In genomic region chr11:105329962-105330361, GRCm38 (mm10) we compare ENCODE assay signal across 32 mouse cellular contexts. TPM values are rescaled to one million over a fixed set of nuclear protein-coding genes. Genes with fewer than 3 reads are reported as not detected.
DNase-seq lines count a peak whose midpoint lies in the region; ATAC-seq and TF ChIP-seq lines count a peak whose summit lies in the region.
"Had no signal": no experiment of that assay in that cellular context is flagged by ENCODE, and none has a peak within 500 bp of the region (broad histone marks: within the 10 kb centered on the region; RNA-seq: fewer than 3 reads in every experiment).

No protein-coding gene starts in this region.

- DNase-seq in frontal cortex, postnatal 14 days (ENCODE audit: low spot score in 2 of 2), result no peak
- DNase-seq in urinary bladder, postnatal 14 days (ENCODE audit: low spot score), result peak; percentile 37
- no peak for DNase-seq in urinary bladder, postnatal 25 days (ENCODE audit: low spot score)
- DNase-seq in limb, embryonic 10.5 days (ENCODE audit: low spot score), result peak; percentile 28
- DNase-seq in stomach, postnatal 0 days (ENCODE audit: low spot score), result no peak
- DNase-seq in layer of hippocampus, postnatal 14 days (ENCODE audit: low spot score in 2 of 2), result no peak
- no peak for DNase-seq in layer of hippocampus, postnatal 10 days (ENCODE audit: low spot score in 2 of 2)
- DNase-seq: adrenal gland, postnatal 10 days; adrenal gland, postnatal 36 days; B cell, adult 2 months; cerebellum, adult 11 months; cerebellum, adult 2 months; cerebellum, adult 9-11 months; cerebellum, postnatal 25 days; gastrocnemius, adult 2 months; gastrocnemius, postnatal 14 days; heart, adult 18-20 months; heart, postnatal 14 days; heart, postnatal 4 days had no signal

- H3K27me3 ChIP-seq in limb, embryonic 10.5 days (ENCODE audit: low read depth, poor library complexity, severe bottlenecking), result no peaks in the 10 kb centered on the region
- H3K27me3 ChIP-seq in stomach, postnatal 0 days (ENCODE audit: control insufficient read depth, insufficient read depth, low read length), result no peaks in the 10 kb centered on the region
- H3K27me3 ChIP-seq: CH12.LX; forebrain, embryonic 12.5 days; forebrain, embryonic 15.5 days; heart, embryonic 13.5 days; Patski had no signal

- H3K4me3 ChIP-seq in limb, embryonic 10.5 days, result no peak overlapping the region
- no peak overlapping the region for H3K4me3 ChIP-seq in stomach, postnatal 0 days (ENCODE audit: low read depth, low read length)
- H3K4me3 ChIP-seq: erythroblast, embryonic 14.5 days; forebrain, embryonic 12.5 days; forebrain, embryonic 15.5 days; gastrocnemius, adult 2 months; heart, embryonic 10.5 days; heart, embryonic 13.5 days had no signal

- no peak overlapping the region for H3K9ac ChIP-seq in stomach, postnatal 0 days (ENCODE audit: low read length)
- H3K9ac ChIP-seq: forebrain, embryonic 12.5 days; forebrain, embryonic 15.5 days; heart, embryonic 13.5 days; hindbrain, embryonic 14.5 days had no signal

- no peak overlapping the region for H3K27ac ChIP-seq in limb, embryonic 10.5 days
- H3K27ac ChIP-seq in stomach, postnatal 0 days (replicated peaks), result peak overlapping the region; percentile 24; the same call in 1 of the 2 replicates
- H3K27ac ChIP-seq: forebrain, embryonic 12.5 days; forebrain, embryonic 15.5 days; gastrocnemius, adult 2 months; heart, embryonic 10.5 days; heart, embryonic 13.5 days; hindbrain, embryonic 14.5 days; hindbrain, postnatal 0 days had no signal

- no peak for TF ChIP-seq CTCF in stomach, postnatal 0 days (IDR thresholded peaks at IDR 0.05; ENCODE audit: low read depth)

- 0 out of 2 replicates have a peak, but pooled peaks have one; percentile 13 for ATAC-seq in frontal cortex, adult (ENCODE audit: low TSS enrichment)
- ATAC-seq in stomach, postnatal 0 days (ENCODE audit: low FRiP score, low TSS enrichment), result no peak
- ATAC-seq: forebrain, embryonic 15.5 days; hindbrain, postnatal 0 days; inflammation-experienced regulatory T-cells, adult 6 months; Patski had no signal

- 71% methylated on average over 9 of the region's 9 CpGs for WGBS in limb, embryonic 10.5 days
- 49% methylated on average over 9 of the region's 9 CpGs for WGBS in stomach, postnatal 0 days

- no peak for TF ChIP-seq EP300 in stomach, postnatal 0 days (optimal IDR thresholded peaks at IDR 0.05)

- H3K4me1 ChIP-seq in limb, embryonic 10.5 days, result peaks cover 17% of the 10 kb centered on the region; the same call in 1 of the 2 replicates
- H3K4me1 ChIP-seq in stomach, postnatal 0 days (replicated peaks; ENCODE audit: control insufficient read depth, insufficient read depth), result no peaks in the 10 kb centered on the region

- no peaks in the 10 kb centered on the region for H3K9me3 ChIP-seq in limb, embryonic 10.5 days (replicated peaks)
- H3K9me3 ChIP-seq in stomach, postnatal 0 days (ENCODE audit: control insufficient read depth, low read length), result no peaks in the 10 kb centered on the region
- H3K9me3 ChIP-seq: forebrain, embryonic 12.5 days; forebrain, embryonic 15.5 days; G1E; heart, embryonic 10.5 days; heart, embryonic 13.5 days had no signal

- peaks cover 91% of the 10 kb centered on the region for H3K36me3 ChIP-seq in limb, embryonic 10.5 days
- no peaks in the 10 kb centered on the region; the same call in 1 of the 2 replicates for H3K36me3 ChIP-seq in stomach, postnatal 0 days (ENCODE audit: control insufficient read depth, insufficient read depth, low read length)
- H3K36me3 ChIP-seq: forebrain, embryonic 15.5 days; G1E had no signal

- no peak overlapping the region for H3K4me2 ChIP-seq in stomach, postnatal 0 days (replicated peaks; ENCODE audit: low read depth)
- H3K4me2 ChIP-seq: forebrain, embryonic 12.5 days; forebrain, embryonic 15.5 days; heart, embryonic 13.5 days; hindbrain, embryonic 14.5 days had no signal

RNA-seq across cellular contexts. Expression of gene Mrc2, which starts 37.5 kb away (rescaled TPM):
- 27.6 and 31.6 TPM in 2 replicates for polyA plus RNA-seq in limb, embryonic 10.5 days (2016; fragmentation: Nextera tagmentation; extraction: Ambion mirVana)
- 2.9 and 3.7 TPM in 2 replicates for polyA plus RNA-seq in stomach, postnatal 0 days (2015; fragmentation: Nextera tagmentation; extraction: Ambion mirVana)
- 1 to 10 TPM; 5.1 to 7.6 TPM for total RNA-seq in layer of hippocampus, postnatal 14 days (2021)
- total RNA-seq in layer of hippocampus, postnatal 10 days (2021), result 1 to 10 TPM; 8.9 to 9.3 TPM
- total RNA-seq: common myeloid progenitor, adult 5-6 weeks had no signal
- polyA plus RNA-seq: G1E; inflammation-experienced regulatory T-cells, adult 6 months had no signal

Comparison
In these comparisons a context has a peak if more than half of its experiments do, and no peak if none do; other contexts are left out.
1. DNase-seq: peak in urinary bladder, postnatal 14 days (single experiment) and limb, embryonic 10.5 days (single experiment); none in frontal cortex, postnatal 14 days (0 of 2), urinary bladder, postnatal 25 days (single experiment), stomach, postnatal 0 days (single experiment), layer of hippocampus, postnatal 14 days (0 of 2) and layer of hippocampus, postnatal 10 days (0 of 2).